Mouse (Mus musculus): Measurements from ENCODE around the gene Col4a6. TPM values are rescaled to one million over a fixed set of nuclear protein-coding genes. Genes with fewer than 3 reads are reported as not detected.

The Col4a6 gene
- polyA plus RNA-seq, 1 experiment from 2014 or later: 0.08 TPM

GRCm38 (mm10) chrX:141370276-141370675 is 103.6 kb downstream of the Col4a6 start:
- Histone ChIP-seq H3K4me3 (ENCODE audit: low read depth, low read length) (no peak overlapping the region), H3K36me3 (replicated peaks; ENCODE audit: insufficient read depth, low read length) (no peaks in the 10 kb centered on the region), H3K9ac (replicated peaks) (no peak overlapping the region), H3K9me3 (ENCODE audit: low read length) (no peaks in the 10 kb centered on the region), H3K4me1 (ENCODE audit: insufficient read depth) (no peaks in the 10 kb centered on the region), H3K27ac (ENCODE audit: low read depth) (no peak overlapping the region), H3K27me3 (ENCODE audit: insufficient read depth, low read length) (0 out of 2 replicates have a peak, but pooled peaks cover 2% of the 10 kb centered on the region), H3K4me2 (ENCODE audit: low read depth, low read length) (no peak overlapping the region)
- WGBS (ENCODE audit: insufficient replicate concordance): 65% methylated on average over 1 of the region's 1 CpGs
- TF ChIP-seq EP300 (IDR thresholded peaks at IDR 0.05; ENCODE audit: low read depth): no peak
- no peak for TF ChIP-seq CTCF (IDR thresholded peaks at IDR 0.05; ENCODE audit: low read depth)
- no peak for DNase-seq
- no peak for ATAC-seq

- DNase-seq (no peak), ATAC-seq (no peak)
- H3K4me3 ChIP-seq (ENCODE audit: low read depth, low read length): no peak overlapping the region
- H3K4me1 ChIP-seq (ENCODE audit: insufficient read depth): no peaks in the 10 kb centered on the region
- H3K27ac ChIP-seq (ENCODE audit: low read depth): no peak overlapping the region
- H3K4me2 ChIP-seq (ENCODE audit: low read depth, low read length): no peak overlapping the region
- TF ChIP-seq CTCF (IDR thresholded peaks at IDR 0.05; ENCODE audit: low read depth) (no peak), EP300 (IDR thresholded peaks at IDR 0.05; ENCODE audit: low read depth) (no peak)
- H3K9ac ChIP-seq (replicated peaks): no peak overlapping the region
- no peaks in the 10 kb centered on the region for H3K36me3 ChIP-seq (replicated peaks; ENCODE audit: insufficient read depth, low read length)
- H3K27me3 ChIP-seq (ENCODE audit: insufficient read depth, low read length): no peaks in the 10 kb centered on the region
- no peaks in the 10 kb centered on the region for H3K9me3 ChIP-seq (ENCODE audit: low read length)
Observed at GRCm38 (mm10) chrX:141363331-141363730, 110.5 kb downstream of the Col4a6 start.

GRCm38 (mm10) chrX:141341417-141341816 is 132.5 kb downstream of the Col4a6 start:
- Histone ChIP-seq H3K4me1 (ENCODE audit: insufficient read depth) (no peaks in the 10 kb centered on the region), H3K27ac (ENCODE audit: low read depth) (no peak overlapping the region), H3K36me3 (replicated peaks; ENCODE audit: insufficient read depth, low read length) (no peaks in the 10 kb centered on the region), H3K9ac (replicated peaks) (no peak overlapping the region), H3K27me3 (ENCODE audit: insufficient read depth, low read length) (no peaks in the 10 kb centered on the region), H3K4me3 (ENCODE audit: low read depth, low read length) (no peak overlapping the region), H3K4me2 (ENCODE audit: low read depth, low read length) (no peak overlapping the region), H3K9me3 (ENCODE audit: low read length) (no peaks in the 10 kb centered on the region)
- 63% methylated on average over 2 of the region's 2 CpGs for WGBS (ENCODE audit: insufficient replicate concordance)
- no peak for ATAC-seq
- no peak for DNase-seq
- TF ChIP-seq EP300 (IDR thresholded peaks at IDR 0.05; ENCODE audit: low read depth) (no peak), CTCF (IDR thresholded peaks at IDR 0.05; ENCODE audit: low read depth) (no peak)

GRCm38 (mm10) chrX:141328044-141328443 is 145.8 kb downstream of the Col4a6 start:
- H3K9me3 ChIP-seq (ENCODE audit: low read length): no peaks in the 10 kb centered on the region
- DNase-seq (no peak), ATAC-seq (no peak)
- H3K36me3 ChIP-seq (replicated peaks; ENCODE audit: insufficient read depth, low read length): no peaks in the 10 kb centered on the region
- H3K4me3 ChIP-seq (ENCODE audit: low read depth, low read length): no peak overlapping the region
- WGBS (ENCODE audit: insufficient replicate concordance): 66% methylated on average over 2 of the region's 2 CpGs
- H3K4me1 ChIP-seq (ENCODE audit: insufficient read depth): no peaks in the 10 kb centered on the region
- H3K9ac ChIP-seq (replicated peaks): no peak overlapping the region
- no peak overlapping the region for H3K27ac ChIP-seq (ENCODE audit: low read depth)
- H3K27me3 ChIP-seq (ENCODE audit: insufficient read depth, low read length): no peaks in the 10 kb centered on the region; the same call in 1 of the 2 replicates
- H3K4me2 ChIP-seq (ENCODE audit: low read depth, low read length): no peak overlapping the region
- no peak for TF ChIP-seq CTCF (IDR thresholded peaks at IDR 0.05; ENCODE audit: low read depth)
- no peak for TF ChIP-seq EP300 (IDR thresholded peaks at IDR 0.05; ENCODE audit: low read depth)

GRCm38 (mm10) chrX:141324201-141324600 is 149.7 kb downstream of the Col4a6 start:
- TF ChIP-seq EP300 (IDR thresholded peaks at IDR 0.05; ENCODE audit: low read depth) (no peak), CTCF (IDR thresholded peaks at IDR 0.05; ENCODE audit: low read depth) (no peak)
- H3K4me2 ChIP-seq (ENCODE audit: low read depth, low read length): no peak overlapping the region
- H3K27ac ChIP-seq (ENCODE audit: low read depth): no peak overlapping the region
- H3K9ac ChIP-seq (replicated peaks): no peak overlapping the region
- DNase-seq: no peak
- no peaks in the 10 kb centered on the region for H3K9me3 ChIP-seq (ENCODE audit: low read length)
- no peaks in the 10 kb centered on the region for H3K36me3 ChIP-seq (replicated peaks; ENCODE audit: insufficient read depth, low read length)
- 64% methylated on average over 3 of the region's 3 CpGs for WGBS (ENCODE audit: insufficient replicate concordance)
- no peak overlapping the region for H3K4me3 ChIP-seq (ENCODE audit: low read depth, low read length)
- H3K27me3 ChIP-seq (ENCODE audit: insufficient read depth, low read length): no peaks in the 10 kb centered on the region; the same call in 1 of the 2 replicates
- ATAC-seq: no peak
- no peaks in the 10 kb centered on the region for H3K4me1 ChIP-seq (ENCODE audit: insufficient read depth)

- TF ChIP-seq CTCF (IDR thresholded peaks at IDR 0.05; ENCODE audit: low read depth): no peak
- TF ChIP-seq EP300 (IDR thresholded peaks at IDR 0.05; ENCODE audit: low read depth): no peak
- ATAC-seq: no peak
- Histone ChIP-seq H3K4me1 (ENCODE audit: insufficient read depth) (no peaks in the 10 kb centered on the region), H3K9me3 (ENCODE audit: low read length) (no peaks in the 10 kb centered on the region), H3K4me3 (ENCODE audit: low read depth, low read length) (no peak overlapping the region), H3K36me3 (replicated peaks; ENCODE audit: insufficient read depth, low read length) (no peaks in the 10 kb centered on the region), H3K9ac (replicated peaks) (no peak overlapping the region), H3K27me3 (ENCODE audit: insufficient read depth, low read length) (no peaks in the 10 kb centered on the region), H3K27ac (ENCODE audit: low read depth) (no peak overlapping the region), H3K4me2 (ENCODE audit: low read depth, low read length) (no peak overlapping the region)
- no peak for DNase-seq
- 42% methylated on average over 1 of the region's 1 CpGs for WGBS (ENCODE audit: insufficient replicate concordance)
Observed at GRCm38 (mm10) chrX:141316217-141316616, 157.7 kb downstream of the Col4a6 start.

- ATAC-seq (no peak), DNase-seq (no peak)
- TF ChIP-seq CTCF (IDR thresholded peaks at IDR 0.05; ENCODE audit: low read depth) (no peak), EP300 (IDR thresholded peaks at IDR 0.05; ENCODE audit: low read depth) (no peak)
- Histone ChIP-seq H3K4me1 (ENCODE audit: insufficient read depth) (no peaks in the 10 kb centered on the region), H3K27me3 (ENCODE audit: insufficient read depth, low read length) (no peaks in the 10 kb centered on the region), H3K4me2 (ENCODE audit: low read depth, low read length) (no peak overlapping the region), H3K4me3 (ENCODE audit: low read depth, low read length) (no peak overlapping the region), H3K9ac (replicated peaks) (no peak overlapping the region), H3K9me3 (ENCODE audit: low read length) (no peaks in the 10 kb centered on the region), H3K27ac (ENCODE audit: low read depth) (no peak overlapping the region), H3K36me3 (replicated peaks; ENCODE audit: insufficient read depth, low read length) (no peaks in the 10 kb centered on the region)
- WGBS (ENCODE audit: insufficient replicate concordance): 23% methylated on average over 3 of the region's 3 CpGs
Observed at GRCm38 (mm10) chrX:141315795-141316194, 158.1 kb downstream of the Col4a6 start.
